10 mouse cellular contexts compared by ENCODE assay signal in the genomic region with DNA sequence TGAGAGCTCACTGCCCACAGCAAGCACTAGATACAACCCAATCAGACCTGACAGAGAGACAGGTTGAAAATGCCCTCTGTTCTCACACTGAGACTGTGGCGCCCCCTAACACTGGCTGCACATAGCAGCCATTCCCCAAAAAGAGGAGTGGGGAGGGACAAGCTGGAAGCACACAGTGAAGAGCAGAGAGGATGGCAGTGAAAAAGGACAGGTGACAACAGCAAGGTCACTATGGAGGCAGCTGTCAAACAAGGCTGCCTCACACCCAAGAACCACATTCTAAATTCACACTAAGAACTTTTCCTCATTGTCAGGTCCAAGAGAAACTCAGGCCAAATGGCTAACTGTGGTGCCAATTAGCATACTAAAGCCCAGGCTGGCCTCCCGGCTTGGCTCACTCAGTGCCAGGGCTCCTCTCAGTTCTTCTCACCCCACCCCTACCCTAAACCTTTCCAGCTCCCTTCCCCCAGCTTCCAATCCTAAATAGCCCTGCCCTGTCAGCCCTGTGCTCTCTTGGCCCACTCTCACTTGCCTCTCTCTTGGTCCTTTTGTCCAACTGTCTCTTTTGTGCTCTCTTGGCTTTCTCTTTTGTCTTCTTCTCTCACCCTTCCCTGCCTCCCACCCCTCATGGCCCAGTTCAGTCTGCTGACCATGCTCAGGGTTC.
DNase-seq lines count a peak whose midpoint lies in the region; ATAC-seq and TF ChIP-seq lines count a peak whose summit lies in the region.
"Had no signal": no experiment of that assay in that cellular context is flagged by ENCODE, and none has a peak within 500 bp of the region (broad histone marks: within the 10 kb centered on the region; RNA-seq: fewer than 3 reads in every experiment).

No protein-coding gene starts in this region.

- H3K4me3 ChIP-seq in forebrain, embryonic 13.5 days, result no peak overlapping the region
- H3K4me3 ChIP-seq in midbrain, embryonic 11.5 days (ENCODE audit: low read depth, low read length), result no peak overlapping the region
- H3K4me3 ChIP-seq: heart, embryonic 12.5 days; megakaryocyte, embryonic 14.5 days had no signal

- 15% methylated on average over 2 of the region's 2 CpGs for WGBS in forebrain, embryonic 13.5 days
- 37% methylated on average over 2 of the region's 2 CpGs for WGBS in midbrain, embryonic 11.5 days

- H3K9ac ChIP-seq in forebrain, embryonic 13.5 days, result no peak overlapping the region
- no peak overlapping the region for H3K9ac ChIP-seq in midbrain, embryonic 11.5 days (ENCODE audit: low read length)
- H3K9ac ChIP-seq: heart, embryonic 12.5 days had no signal

- peak; percentile 30 for DNase-seq in left cerebral cortex, adult 11 months (ENCODE audit: low spot score)
- no peak for DNase-seq in left cerebral cortex, postnatal 14 days (ENCODE audit: low spot score in 2 of 2)
- DNase-seq in brain, embryonic 14.5 days (ENCODE audit: low read depth), result peak; percentile 83
- no peak for DNase-seq in midbrain, embryonic 11.5 days (ENCODE audit: low spot score, missing footprints)
- DNase-seq in MN1 (ENCODE audit: low spot score), result no peak
- no peak for DNase-seq in yolk sac, embryonic 10.5 days (ENCODE audit: low spot score)
- DNase-seq in urinary bladder, postnatal 10 days (ENCODE audit: low spot score), result no peak

- H3K27me3 ChIP-seq in forebrain, embryonic 13.5 days, result no peaks in the 10 kb centered on the region
- no peaks in the 10 kb centered on the region for H3K27me3 ChIP-seq in midbrain, embryonic 11.5 days (ENCODE audit: control insufficient read depth, insufficient read depth, low read length)
- H3K27me3 ChIP-seq: heart, embryonic 12.5 days; megakaryocyte, embryonic 14.5 days had no signal

- no peak for TF ChIP-seq CTCF in brain, embryonic 14.5 days (IDR thresholded peaks at IDR 0.05; ENCODE audit: borderline replicate concordance, extremely low read depth, insufficient read depth, insufficient read length)

- no peak overlapping the region for H3K27ac ChIP-seq in forebrain, embryonic 13.5 days
- no peak overlapping the region for H3K27ac ChIP-seq in midbrain, embryonic 11.5 days (ENCODE audit: low read depth, low read length)

- peak; percentile 79 for ATAC-seq in forebrain, embryonic 13.5 days
- ATAC-seq in midbrain, embryonic 11.5 days (ENCODE audit: low FRiP score), result peak; percentile 70

- H3K4me2 ChIP-seq in forebrain, embryonic 13.5 days, result no peak overlapping the region
- no peak overlapping the region for H3K4me2 ChIP-seq in midbrain, embryonic 11.5 days
- H3K4me2 ChIP-seq: heart, embryonic 12.5 days had no signal

- peaks cover 13% of the 10 kb centered on the region for H3K4me1 ChIP-seq in forebrain, embryonic 13.5 days
- peaks cover 11% of the 10 kb centered on the region; the same call in 1 of the 2 replicates for H3K4me1 ChIP-seq in midbrain, embryonic 11.5 days (ENCODE audit: control insufficient read depth, insufficient read depth, low read length)

- no peaks in the 10 kb centered on the region for H3K9me3 ChIP-seq in forebrain, embryonic 13.5 days (replicated peaks)
- H3K9me3 ChIP-seq in midbrain, embryonic 11.5 days (ENCODE audit: control insufficient read depth, low read length), result no peaks in the 10 kb centered on the region
- H3K9me3 ChIP-seq: heart, embryonic 12.5 days; megakaryocyte, embryonic 14.5 days had no signal

- intact Hi-C loops in left cerebral cortex, postnatal 14 days (cut with DNase I), result no loop called here

- no peaks in the 10 kb centered on the region for H3K36me3 ChIP-seq in forebrain, embryonic 13.5 days (ENCODE audit: poor library complexity, severe bottlenecking)
- no peaks in the 10 kb centered on the region for H3K36me3 ChIP-seq in midbrain, embryonic 11.5 days (ENCODE audit: control insufficient read depth, insufficient read depth, low read length)

- TF ChIP-seq POLR2A in brain, embryonic 14.5 days (IDR thresholded peaks at IDR 0.05; ENCODE audit: borderline replicate concordance, extremely low read depth, insufficient read depth, insufficient read length, poor library complexity, severe bottlenecking), result no peak

Comparison
In these comparisons a context has a peak if more than half of its experiments do, and no peak if none do; other contexts are left out.
1. DNase-seq: peak in left cerebral cortex, adult 11 months (single experiment) and brain, embryonic 14.5 days (single experiment); none in left cerebral cortex, postnatal 14 days (0 of 2), midbrain, embryonic 11.5 days (single experiment), MN1 (single experiment), yolk sac, embryonic 10.5 days (single experiment) and urinary bladder, postnatal 10 days (single experiment).